Mouse (Mus musculus): ENCODE data around the gene Apoa1.

The Apoa1 gene

GRCm38 (mm10) chr9:46216744-46217470, 11.5 kb upstream of the Apoa1 start:
- DNase-seq: no peak

GRCm38 (mm10) chr9:46218176-46218575, 10.2 kb upstream of the Apoa1 start:
- DNase-seq: no peak

GRCm38 (mm10) chr9:46223090-46223489, 5.3 kb upstream of the Apoa1 start:
- no peak for DNase-seq

GRCm38 (mm10) chr9:46224101-46224500, 4.3 kb upstream of the Apoa1 start:
- no peak for DNase-seq

GRCm38 (mm10) chr9:46224945-46225660, 3.3 kb upstream of the Apoa1 start:
- DNase-seq: no peak

- DNase-seq: no peak
These were observed 1.2 kb upstream of the Apoa1 start for GRCm38 (mm10) chr9:46227064-46227614.

GRCm38 (mm10) chr9:46229573-46230449, 1.4 kb downstream of the Apoa1 start:
- DNase-seq: peak; percentile 95

- DNase-seq: no peak
These were observed 2.1 kb downstream of the Apoa1 start for GRCm38 (mm10) chr9:46230450-46230975.

- DNase-seq: no peak
These were observed 6.8 kb downstream of the Apoa1 start for GRCm38 (mm10) chr9:46235196-46235595.

- DNase-seq: no peak
These were observed 7.0 kb downstream of the Apoa1 start, which contains the start of gene Apoc3 for GRCm38 (mm10) chr9:46235596-46235648. Gene Apoc3, minus strand, starts transcription at chr9:46235636.

- no peak for DNase-seq
These were observed 7.3 kb downstream of the Apoa1 start for GRCm38 (mm10) chr9:46235649-46236048.

GRCm38 (mm10) chr9:46238850-46239249, 10.5 kb downstream of the Apoa1 start:
- no peak for DNase-seq

GRCm38 (mm10) chr9:46240526-46241153, 12.3 kb downstream of the Apoa1 start, which contains the start of gene Apoa4:
Gene Apoa4, plus strand, starts transcription at chr9:46240696.
- DNase-seq: no peak

- DNase-seq: no peak
These were observed 13.4 kb downstream of the Apoa1 start for GRCm38 (mm10) chr9:46241818-46242217.

- no peak for DNase-seq
These were observed 14.7 kb downstream of the Apoa1 start for GRCm38 (mm10) chr9:46243122-46243521.

GRCm38 (mm10) chr9:46243584-46243983, 15.2 kb downstream of the Apoa1 start:
- no peak for DNase-seq

GRCm38 (mm10) chr9:46246752-46247324, 18.5 kb downstream of the Apoa1 start:
- peak; percentile 70 for DNase-seq

- DNase-seq: no peak
These were observed 27.8 kb downstream of the Apoa1 start for GRCm38 (mm10) chr9:46256177-46256576.

- DNase-seq: no peak
These were observed 28.4 kb downstream of the Apoa1 start for GRCm38 (mm10) chr9:46256658-46257385.

GRCm38 (mm10) chr9:46257546-46257945, 29.2 kb downstream of the Apoa1 start:
- DNase-seq: no peak

- DNase-seq: no peak
These were observed 30.7 kb downstream of the Apoa1 start for GRCm38 (mm10) chr9:46259111-46259510.

GRCm38 (mm10) chr9:46261131-46261530, 32.8 kb downstream of the Apoa1 start:
- no peak for DNase-seq

All from right cerebral cortex, adult 18-20 months (tissue).